In genomic region chr1:97887511-97887910, GRCm38 (mm10) we compare ENCODE assay signal across 29 mouse cellular contexts.
DNase-seq lines count a peak whose midpoint lies in the region; ATAC-seq and TF ChIP-seq lines count a peak whose summit lies in the region.
"Had no signal": no experiment of that assay in that cellular context is flagged by ENCODE, and none has a peak within 500 bp of the region (broad histone marks: within the 10 kb centered on the region; RNA-seq: fewer than 3 reads in every experiment).

No protein-coding gene starts in this region.

- H3K36me3 ChIP-seq in forebrain, postnatal 0 days (ENCODE audit: insufficient read depth) = peaks cover 2% of the 10 kb centered on the region; the same call in 1 of the 2 replicates
- H3K36me3 ChIP-seq in forebrain, embryonic 10.5 days (replicated peaks) = no peaks in the 10 kb centered on the region
- no peaks in the 10 kb centered on the region for H3K36me3 ChIP-seq in hindbrain, postnatal 0 days (ENCODE audit: insufficient read depth, low read length)
- 0 out of 2 replicates have a peak, but pooled peaks cover 8% of the 10 kb centered on the region for H3K36me3 ChIP-seq in hindbrain, embryonic 13.5 days
- H3K36me3 ChIP-seq: lung, embryonic 15.5 days; midbrain, embryonic 10.5 days had no signal

- peak; percentile 50 for ATAC-seq in forebrain, postnatal 0 days
- ATAC-seq in hindbrain, postnatal 0 days = peak; percentile 41; the same call in 1 of the 2 replicates
- ATAC-seq in hindbrain, embryonic 13.5 days (ENCODE audit: low FRiP score) = no peak
- ATAC-seq: forebrain, embryonic 15.5 days; intestine, postnatal 0 days; midbrain, embryonic 16.5 days; Patski had no signal

- H3K4me2 ChIP-seq in forebrain, postnatal 0 days (ENCODE audit: low read depth) = no peak overlapping the region
- H3K4me2 ChIP-seq in hindbrain, postnatal 0 days (ENCODE audit: low read depth, low read length) = no peak overlapping the region
- no peak overlapping the region for H3K4me2 ChIP-seq in hindbrain, embryonic 13.5 days
- H3K4me2 ChIP-seq: forebrain, embryonic 15.5 days; heart, embryonic 12.5 days; limb, embryonic 13.5 days; liver, embryonic 11.5 days; lung, embryonic 15.5 days; neural tube, embryonic 13.5 days had no signal

- H3K9ac ChIP-seq in forebrain, postnatal 0 days = no peak overlapping the region
- no peak overlapping the region for H3K9ac ChIP-seq in hindbrain, postnatal 0 days (replicated peaks; ENCODE audit: low read length)
- no peak overlapping the region for H3K9ac ChIP-seq in hindbrain, embryonic 13.5 days
- H3K9ac ChIP-seq: forebrain, embryonic 15.5 days; heart, embryonic 12.5 days; limb, embryonic 13.5 days; lung, embryonic 15.5 days; neural tube, embryonic 13.5 days had no signal

- 67% methylated on average over 9 of the region's 9 CpGs for WGBS in forebrain, postnatal 0 days
- WGBS in forebrain, embryonic 10.5 days = 94% methylated on average over 9 of the region's 9 CpGs
- WGBS in hindbrain, postnatal 0 days = 68% methylated on average over 9 of the region's 9 CpGs
- 82% methylated on average over 9 of the region's 9 CpGs for WGBS in hindbrain, embryonic 13.5 days

- H3K4me3 ChIP-seq in forebrain, postnatal 0 days (ENCODE audit: low read depth, low read length) = no peak overlapping the region
- no peak overlapping the region for H3K4me3 ChIP-seq in forebrain, embryonic 10.5 days
- H3K4me3 ChIP-seq in hindbrain, postnatal 0 days (ENCODE audit: low read length) = no peak overlapping the region
- H3K4me3 ChIP-seq in hindbrain, embryonic 13.5 days = no peak overlapping the region
- H3K4me3 ChIP-seq: erythroblast, embryonic 14.5 days; forebrain, embryonic 15.5 days; heart, adult 2 months; heart, embryonic 12.5 days; limb, embryonic 13.5 days; lung, embryonic 15.5 days; midbrain, embryonic 10.5 days; myocyte; neural tube, embryonic 13.5 days had no signal

- H3K4me1 ChIP-seq in forebrain, postnatal 0 days (ENCODE audit: insufficient read depth) = no peaks in the 10 kb centered on the region
- no peaks in the 10 kb centered on the region for H3K4me1 ChIP-seq in forebrain, embryonic 10.5 days
- no peaks in the 10 kb centered on the region for H3K4me1 ChIP-seq in hindbrain, postnatal 0 days (ENCODE audit: insufficient read depth, low read length)
- no peaks in the 10 kb centered on the region for H3K4me1 ChIP-seq in hindbrain, embryonic 13.5 days (replicated peaks)
- H3K4me1 ChIP-seq: forebrain, embryonic 15.5 days; heart, embryonic 12.5 days; limb, embryonic 13.5 days; lung, embryonic 15.5 days; midbrain, embryonic 10.5 days; neural tube, embryonic 13.5 days had no signal

- peak; percentile 27 for DNase-seq in forebrain, postnatal 0 days
- no peak for DNase-seq in forebrain, embryonic 10.5 days (ENCODE audit: extremely low spot score, low spot score)
- peak; percentile 27 for DNase-seq in hindbrain, postnatal 0 days (ENCODE audit: low spot score)
- peak; percentile 64 for DNase-seq in brain, adult 2 months (ENCODE audit: low read depth, low spot score)
- DNase-seq in skeletal muscle tissue, adult 2 months (ENCODE audit: low read depth, low spot score) = peak; percentile 13
- no peak for DNase-seq in thymus, postnatal 4 days
- DNase-seq: adrenal gland, postnatal 10 days; cerebellum, adult 18-20 months; cerebellum, postnatal 10 days; gastrocnemius, postnatal 25 days; heart, adult 2 months; kidney, adult 9 months; kidney, postnatal 10 days; layer of hippocampus, adult 9-11 months; thymus, adult 18-20 months; thymus, postnatal 25 days had no signal

- H3K27me3 ChIP-seq in forebrain, postnatal 0 days (ENCODE audit: insufficient read depth, low read length) = no peaks in the 10 kb centered on the region
- no peaks in the 10 kb centered on the region for H3K27me3 ChIP-seq in forebrain, embryonic 10.5 days (ENCODE audit: poor library complexity, severe bottlenecking)
- no peaks in the 10 kb centered on the region for H3K27me3 ChIP-seq in hindbrain, postnatal 0 days (ENCODE audit: insufficient read depth, low read length)
- H3K27me3 ChIP-seq in hindbrain, embryonic 13.5 days = no peaks in the 10 kb centered on the region
- H3K27me3 ChIP-seq: forebrain, embryonic 15.5 days; heart, embryonic 12.5 days; limb, embryonic 13.5 days; lung, embryonic 15.5 days; neural tube, embryonic 13.5 days; Patski had no signal

- no peak for TF ChIP-seq CTCF in forebrain, postnatal 0 days (IDR thresholded peaks at IDR 0.05; ENCODE audit: low read depth)
- no peak for TF ChIP-seq CTCF in hindbrain, postnatal 0 days (IDR thresholded peaks at IDR 0.05; ENCODE audit: low read depth)

- H3K9me3 ChIP-seq in forebrain, postnatal 0 days (ENCODE audit: low read length) = no peaks in the 10 kb centered on the region
- no peaks in the 10 kb centered on the region for H3K9me3 ChIP-seq in forebrain, embryonic 10.5 days
- H3K9me3 ChIP-seq in hindbrain, postnatal 0 days (ENCODE audit: low read length) = no peaks in the 10 kb centered on the region
- H3K9me3 ChIP-seq in hindbrain, embryonic 13.5 days = no peaks in the 10 kb centered on the region
- H3K9me3 ChIP-seq: forebrain, embryonic 15.5 days; heart, embryonic 12.5 days; limb, embryonic 13.5 days; lung, embryonic 15.5 days; midbrain, embryonic 10.5 days; neural tube, embryonic 13.5 days had no signal

- no peak overlapping the region for H3K27ac ChIP-seq in forebrain, postnatal 0 days (ENCODE audit: low read depth, low read length)
- H3K27ac ChIP-seq in forebrain, embryonic 10.5 days = no peak overlapping the region
- H3K27ac ChIP-seq in hindbrain, postnatal 0 days = no peak overlapping the region
- no peak overlapping the region for H3K27ac ChIP-seq in hindbrain, embryonic 13.5 days
- H3K27ac ChIP-seq: forebrain, embryonic 15.5 days; heart, adult 2 months; limb, embryonic 13.5 days; lung, embryonic 15.5 days; midbrain, embryonic 10.5 days; neural tube, embryonic 13.5 days had no signal

Comparison
In these comparisons a context has a peak if more than half of its experiments do, and no peak if none do; other contexts are left out.
1. DNase-seq: peak in forebrain, postnatal 0 days (single experiment), hindbrain, postnatal 0 days (single experiment), brain, adult 2 months (single experiment) and skeletal muscle tissue, adult 2 months (single experiment); none in forebrain, embryonic 10.5 days (single experiment) and thymus, postnatal 4 days (single experiment).